Mouse (Mus musculus) heart, embryonic 16.5 days (tissue): ENCODE measurements around the gene Olfr574. TPM values are rescaled to one million over a fixed set of nuclear protein-coding genes. Genes with fewer than 3 reads are reported as not detected.

Experiments used
- ATAC-seq: fragments of 200-750 bp; cut with Nextera tagmentation; replicated peaks from 2 replicates; pipeline ENCODE4 v1.8.0; 2017; ENCODE audit warnings: moderate number of reproducible peaks; ENCODE audit not compliant: insufficient read depth, low FRiP score; ENCODE audit errors: extremely low read depth
- H3K27ac ChIP-seq: fragments of 300-500 bp; sonication (generic); 2 replicates; pipeline ENCODE4 v1.5.1; 2014; ENCODE audit warnings: mild to moderate bottlenecking, low read length, control low read depth, moderate library complexity
- H3K27me3 ChIP-seq: fragments of 300-500 bp; sonication (generic); 2 replicates; pipeline ENCODE4 v1.6.1; 2014; ENCODE audit warnings: low read length, mixed read lengths; ENCODE audit not compliant: control insufficient read depth, insufficient read depth
- H3K36me3 ChIP-seq: fragments of 300-500 bp; sonication (generic); 2 replicates; pipeline ENCODE4 v1.6.1; 2014; ENCODE audit not compliant: control insufficient read depth, insufficient read depth
- H3K4me1 ChIP-seq: fragments of 300-500 bp; sonication (generic); 2 replicates; pipeline ENCODE4 v1.6.1; 2014; ENCODE audit warnings: low read length, mixed read lengths; ENCODE audit not compliant: control insufficient read depth, insufficient read depth
- H3K4me2 ChIP-seq: fragments of 300-500 bp; sonication (generic); 2 replicates; pipeline ENCODE4 v1.6.1; 2014; ENCODE audit warnings: low read depth, mild to moderate bottlenecking, control low read depth, low read length
- H3K4me3 ChIP-seq: fragments of 300-500 bp; sonication (generic); 2 replicates; pipeline ENCODE4 v1.5.1; 2014; ENCODE audit warnings: mild to moderate bottlenecking, control low read depth, low read length
- H3K9ac ChIP-seq: fragments of 300-500 bp; sonication (generic); 2 replicates; pipeline ENCODE4 v1.6.1; 2014; ENCODE audit warnings: low read length, control low read depth
- H3K9me3 ChIP-seq: fragments of 300-500 bp; sonication (generic); replicated peaks from 2 replicates; pipeline ENCODE4 v1.6.1; 2016; ENCODE audit warnings: low read length; ENCODE audit not compliant: control insufficient read depth
- WGBS: fragments of 180-500 bp; shearing (Covaris S2); extraction: QIAGEN DNeasy Blood & Tissue Kit; methylation state at CpG from one replicate; pipeline ENCODE4 v1.1.7; 2014; 5-methylcytosine and 5-hydroxymethylcytosine counted together
- polyA plus RNA-seq: library from polyadenylated mRNA; unstranded; fragments of >200 nt; fragmentation: Nextera tagmentation; extraction: Ambion mirVana; gene quantifications from 2 replicates; pipeline ENCODE4 v1.2.1, GENCODE M21; 2015

Gene Olfr574
- polyA plus RNA-seq, 1 experiment from 2014 or later: not detected

GRCm38 (mm10) chr7:102950732-102951131 lies 2.5 kb downstream of the Olfr574 start:
- no peaks in the 10 kb centered on the region for H3K27me3 ChIP-seq
- no peaks in the 10 kb centered on the region for H3K9me3 ChIP-seq
- no peak overlapping the region for H3K9ac ChIP-seq
- no peaks in the 10 kb centered on the region for H3K36me3 ChIP-seq
- 65% methylated on average over 1 of the region's 1 CpGs for WGBS
- H3K27ac ChIP-seq: no peak overlapping the region
- H3K4me1 ChIP-seq: no peaks in the 10 kb centered on the region
- ATAC-seq: no peak
- H3K4me3 ChIP-seq: no peak overlapping the region
- H3K4me2 ChIP-seq: no peak overlapping the region

- Histone ChIP-seq H3K4me1 (no peaks in the 10 kb centered on the region), H3K27ac (no peak overlapping the region), H3K27me3 (no peaks in the 10 kb centered on the region), H3K9me3 (no peaks in the 10 kb centered on the region), H3K4me3 (no peak overlapping the region), H3K36me3 (no peaks in the 10 kb centered on the region), H3K4me2 (no peak overlapping the region), H3K9ac (no peak overlapping the region)
- ATAC-seq: no peak
- 64% methylated on average over 3 of the region's 3 CpGs for WGBS
Observed at GRCm38 (mm10) chr7:102958137-102958536, 9.9 kb downstream of the Olfr574 start.

GRCm38 (mm10) chr7:102958593-102958992 lies 10.3 kb downstream of the Olfr574 start, which contains the start of gene Olfr575:
Olfr575 (minus strand) TSS chr7:102958775.
- ATAC-seq: no peak
- H3K27me3 ChIP-seq: no peaks in the 10 kb centered on the region
- 34% methylated on average over 1 of the region's 1 CpGs for WGBS

GRCm38 (mm10) chr7:102962360-102962759 lies 14.1 kb downstream of the Olfr574 start, which contains the start of gene Olfr576:
Olfr576 (plus strand) TSS chr7:102962660.
- Histone ChIP-seq H3K4me2 (no peak within 1 kb of the TSS), H3K4me3 (no peak within 1 kb of the TSS), H3K27me3 (no peaks in the 10 kb centered on the region), H3K36me3 (no peaks in the 10 kb centered on the region), H3K9me3 (no peaks in the 10 kb centered on the region), H3K9ac (no peak within 1 kb of the TSS), H3K27ac (no peak within 1 kb of the TSS), H3K4me1 (no peaks in the 10 kb centered on the region)
- WGBS: 17% methylated on average over 2 of the region's 2 CpGs
- no peak for ATAC-seq

More at GRCm38 (mm10) chr7:102958593-102958992, 10.3 kb downstream of the Olfr574 start, which contains the start of gene Olfr575:
- Histone ChIP-seq H3K27ac (no peak within 1 kb of the TSS), H3K4me2 (no peak within 1 kb of the TSS), H3K4me3 (no peak within 1 kb of the TSS), H3K4me1 (no peaks in the 10 kb centered on the region), H3K36me3 (no peaks in the 10 kb centered on the region), H3K9me3 (no peaks in the 10 kb centered on the region), H3K9ac (no peak within 1 kb of the TSS)

GRCm38 (mm10) chr7:102974399-102974798 lies 26.1 kb downstream of the Olfr574 start:
- H3K9ac ChIP-seq: no peak overlapping the region
- H3K4me2 ChIP-seq: no peak overlapping the region
- no peak overlapping the region for H3K27ac ChIP-seq
- no peaks in the 10 kb centered on the region for H3K9me3 ChIP-seq
- no peaks in the 10 kb centered on the region for H3K27me3 ChIP-seq
- H3K4me1 ChIP-seq: no peaks in the 10 kb centered on the region
- WGBS: 50% methylated on average over 1 of the region's 1 CpGs
- no peak for ATAC-seq
- no peak overlapping the region for H3K4me3 ChIP-seq
- no peaks in the 10 kb centered on the region for H3K36me3 ChIP-seq

GRCm38 (mm10) chr7:102975843-102976242 lies 27.6 kb downstream of the Olfr574 start, which contains the start of gene Olfr577:
Olfr577 (minus strand) TSS chr7:102975943.
- no peaks in the 10 kb centered on the region for H3K27me3 ChIP-seq
- ATAC-seq: no peak
- H3K9me3 ChIP-seq: peaks cover 2% of the 10 kb centered on the region; the same call in 1 of the 2 replicates
- WGBS: 70% methylated on average over 2 of the region's 2 CpGs
- H3K4me3 ChIP-seq: no peak within 1 kb of the TSS
- no peak within 1 kb of the TSS for H3K4me2 ChIP-seq
- no peaks in the 10 kb centered on the region for H3K36me3 ChIP-seq
- no peak within 1 kb of the TSS for H3K27ac ChIP-seq
- no peaks in the 10 kb centered on the region for H3K4me1 ChIP-seq
- H3K9ac ChIP-seq: no peak within 1 kb of the TSS

- Histone ChIP-seq H3K4me3 (no peak within 1 kb of the TSS), H3K9me3 (no peaks in the 10 kb centered on the region), H3K4me2 (no peak within 1 kb of the TSS), H3K27ac (no peak within 1 kb of the TSS), H3K27me3 (no peaks in the 10 kb centered on the region), H3K4me1 (no peaks in the 10 kb centered on the region), H3K36me3 (no peaks in the 10 kb centered on the region), H3K9ac (no peak within 1 kb of the TSS)
- ATAC-seq: no peak
- 53% methylated on average over 3 of the region's 3 CpGs for WGBS
Observed at GRCm38 (mm10) chr7:102989224-102989623, 41.0 kb downstream of the Olfr574 start, which contains the start of gene Olfr578. Olfr578 (minus strand) TSS chr7:102989324.

Other genes starting within 250 kb of the Olfr574 start
- 1.3 and 1.5 TPM in 2 replicates for gene Olfr558, start 246.3 kb upstream of the Olfr574 start, polyA plus RNA-seq
- gene Olfr33, start 229.4 kb upstream of the Olfr574 start, polyA plus RNA-seq: not detected in 2 replicates
- not detected in 2 replicates for gene Olfr559, start 221.0 kb upstream of the Olfr574 start, polyA plus RNA-seq
- gene Olfr560, start 189.1 kb upstream of the Olfr574 start, polyA plus RNA-seq: 0.07 TPM in 1 of 2 replicates, not detected in the other
- gene Olfr78, start 189.0 kb upstream of the Olfr574 start, polyA plus RNA-seq: 0.14 and 0.39 TPM in 2 replicates
- not detected in 2 replicates for gene Olfr561, start 177.2 kb upstream of the Olfr574 start, polyA plus RNA-seq
- not detected in 2 replicates for gene Olfr564, start 145.0 kb upstream of the Olfr574 start, polyA plus RNA-seq
- gene Olfr566, start 89.7 kb upstream of the Olfr574 start, polyA plus RNA-seq: not detected in 2 replicates
- gene Olfr568, start 71.3 kb upstream of the Olfr574 start, polyA plus RNA-seq: not detected in 2 replicates
- not detected in 2 replicates for gene Olfr569, start 57.6 kb upstream of the Olfr574 start, polyA plus RNA-seq
- not detected in 2 replicates for gene Olfr570, start 53.9 kb upstream of the Olfr574 start, polyA plus RNA-seq
- gene Olfr571, start 30.9 kb upstream of the Olfr574 start, polyA plus RNA-seq: not detected in 2 replicates
- gene Olfr572, start 24.1 kb upstream of the Olfr574 start, polyA plus RNA-seq: not detected in 2 replicates
- gene Olfr573-ps1, start 5.9 kb upstream of the Olfr574 start, polyA plus RNA-seq: not detected in 2 replicates
- not detected in 2 replicates for gene Olfr575, start 10.3 kb downstream of the Olfr574 start, polyA plus RNA-seq
- gene Olfr576, start 14.2 kb downstream of the Olfr574 start, polyA plus RNA-seq: not detected in 2 replicates
- gene Olfr577, start 27.5 kb downstream of the Olfr574 start, polyA plus RNA-seq: not detected in 2 replicates
- not detected in 2 replicates for gene Olfr578, start 40.9 kb downstream of the Olfr574 start, polyA plus RNA-seq
- gene Olfr582, start 89.6 kb downstream of the Olfr574 start, polyA plus RNA-seq: not detected in 2 replicates
- gene Olfr583, start 102.8 kb downstream of the Olfr574 start, polyA plus RNA-seq: not detected in 2 replicates
- gene Olfr584, start 133.4 kb downstream of the Olfr574 start, polyA plus RNA-seq: not detected in 2 replicates
- gene Olfr585, start 149.3 kb downstream of the Olfr574 start, polyA plus RNA-seq: not detected in 2 replicates
- not detected in 2 replicates for gene Olfr586, start 177.2 kb downstream of the Olfr574 start, polyA plus RNA-seq
- not detected in 2 replicates for gene Olfr588-ps1, start 192.4 kb downstream of the Olfr574 start, polyA plus RNA-seq
- gene Olfr589, start 207.9 kb downstream of the Olfr574 start, polyA plus RNA-seq: not detected in 2 replicates
- gene Olfr591, start 229.9 kb downstream of the Olfr574 start, polyA plus RNA-seq: not detected in 2 replicates
- not detected in 2 replicates for gene Olfr592, start 236.3 kb downstream of the Olfr574 start, polyA plus RNA-seq